Mouse (Mus musculus): ENCODE data around the gene Dffb. TPM values are rescaled to one million over a fixed set of nuclear protein-coding genes. Genes with fewer than 3 reads are reported as not detected.
A peak's percentile ranks its signal among the peaks of the same experiment; 100 is the strongest.

The Dffb gene
- 18.4 and 25.1 TPM in 2 replicates for total RNA-seq (2012; rRNA removed)
- polyA plus RNA-seq (2012; ENCODE audit: insufficient read depth in 1 of 2, insufficient read length in 2 of 2, low read depth in 1 of 2, low replicate concordance in 2 of 2, missing spikeins in 1 of 2), result 10 to 100 TPM in 1 of 2 experiments, not detected in 1; 25.2 TPM

- DNase-seq (ENCODE audit: low read depth, low spot score), result peak; percentile 95
- Histone ChIP-seq H3K27me3 (ENCODE audit: control insufficient read depth in 1 of 2, insufficient read depth in 2 of 2, low read length in 2 of 2) (no peaks in the 10 kb centered on the region), H3K4me1 (ENCODE audit: control insufficient read depth in 1 of 2, insufficient read depth in 2 of 2, low read length in 2 of 2) (peaks cover 4 to 7% of the 10 kb centered on the region in 2 experiments; a peak in 3 of 4 replicates), H3K4me3 (ENCODE audit: control insufficient read depth in 1 of 2, insufficient read depth in 1 of 2, low read depth in 2 of 2, low read length in 2 of 2) (peak within 1 kb of the TSS; percentile 81 to 98), H3K9ac (ENCODE audit: control insufficient read depth, low read depth, low read length, poor library complexity, severe bottlenecking) (peak within 1 kb of the TSS; percentile 93), H3K79me2 (ENCODE audit: control insufficient read depth, insufficient read depth, low read length, poor library complexity) (peaks cover 34% of the 10 kb centered on the region), H3K36me3 (ENCODE audit: control insufficient read depth in 1 of 2, insufficient read depth in 2 of 2, low read length in 2 of 2) (peaks cover 0 to 10% of the 10 kb centered on the region in 2 experiments; a peak in 2 of 4 replicates), H3K27ac (ENCODE audit: control insufficient read depth, low read depth, low read length) (0 out of 2 replicates have a peak within 1 kb of the TSS, but pooled peaks have one; percentile 40), H3K9me3 (replicated peaks; ENCODE audit: insufficient read depth, low read length) (no peaks in the 10 kb centered on the region)
- no peak for TF ChIP-seq TAL1 (IDR thresholded peaks at IDR 0.05; ENCODE audit: low read length)
- no peak for TF ChIP-seq MAFK (IDR thresholded peaks at IDR 0.05; ENCODE audit: borderline replicate concordance, low read depth, low read length)
- peak; percentile 96 for TF ChIP-seq HCFC1 (IDR thresholded peaks at IDR 0.05; ENCODE audit: low read depth, low read length)
- TF ChIP-seq TBP (IDR thresholded peaks at IDR 0.05; ENCODE audit: low read depth, low read length), result peak; percentile 72
- peak; percentile 93 for TF ChIP-seq MAX (IDR thresholded peaks at IDR 0.05; ENCODE audit: low read length)
- TF ChIP-seq EP300 (IDR thresholded peaks at IDR 0.05; ENCODE audit: low read depth in 1 of 2, low read length in 2 of 2), result peak in 1 of 2 experiments; percentile 42; a peak in 2 of 4 replicates
- TF ChIP-seq JUND (IDR thresholded peaks at IDR 0.05; ENCODE audit: low read depth, low read length), result peak; percentile 75; the same call in 1 of the 2 replicates
- TF ChIP-seq NELFE (IDR thresholded peaks at IDR 0.05; ENCODE audit: low read depth, low read length), result peak; percentile 69
- no peak for TF ChIP-seq CHD2 (IDR thresholded peaks at IDR 0.05; ENCODE audit: low read length)
- TF ChIP-seq BHLHE40 (IDR thresholded peaks at IDR 0.05; ENCODE audit: borderline replicate concordance, low read depth, low read length), result no peak
- no peak for TF ChIP-seq CTCF (IDR thresholded peaks at IDR 0.05 in 2 of 3, conservative IDR thresholded peaks at IDR 0.05 in 1 of 3; ENCODE audit: control insufficient read depth in 1 of 3, insufficient read depth in 1 of 3, low read depth in 2 of 3, low read length in 3 of 3, poor library complexity in 1 of 3, severe bottlenecking in 1 of 3)
- no peak for TF ChIP-seq ZNF384 (IDR thresholded peaks at IDR 0.05; ENCODE audit: low read depth, low read length)
- no peak for TF ChIP-seq POLR2AphosphoS5 (IDR thresholded peaks at IDR 0.05; ENCODE audit: borderline replicate concordance, low read depth, low read length)
- TF ChIP-seq SIN3A (IDR thresholded peaks at IDR 0.05; ENCODE audit: low read length), result peak; percentile 97
- 0 out of 2 replicates have a peak, but pooled peaks have one; percentile 46 for TF ChIP-seq USF1 (IDR thresholded peaks at IDR 0.05; ENCODE audit: low read depth, low read length)
- TF ChIP-seq MYB (IDR thresholded peaks at IDR 0.05; ENCODE audit: low read depth, low read length), result no peak
- TF ChIP-seq ZC3H11A (IDR thresholded peaks at IDR 0.05; ENCODE audit: low read depth, low read length), result no peak
- TF ChIP-seq POLR2A (IDR thresholded peaks at IDR 0.05; ENCODE audit: control insufficient read depth in 1 of 2, insufficient read depth in 1 of 2, low read depth in 1 of 2, low read length in 2 of 2, poor library complexity in 1 of 2), result peak; percentile 14 to 68; a peak in 3 of 4 replicates
- TF ChIP-seq MEF2A (IDR thresholded peaks at IDR 0.05; ENCODE audit: extremely low read depth, insufficient replicate concordance, low read depth, low read length, poor library complexity, severe bottlenecking), result 0 out of 2 replicates have a peak, but pooled peaks have one; percentile 25
- TF ChIP-seq ZKSCAN1 (IDR thresholded peaks at IDR 0.05; ENCODE audit: low read depth, low read length), result no peak
- no peak for TF ChIP-seq RAD21 (IDR thresholded peaks at IDR 0.05; ENCODE audit: low read depth, low read length)
- no peak for TF ChIP-seq UBTF (IDR thresholded peaks at IDR 0.05; ENCODE audit: borderline replicate concordance, insufficient read depth, low read depth, low read length)
- no peak for TF ChIP-seq RCOR1 (IDR thresholded peaks at IDR 0.05; ENCODE audit: low read depth, low read length)
- TF ChIP-seq KAT2A (conservative IDR thresholded peaks at IDR 0.05; ENCODE audit: low read depth, low read length), result peak; percentile 88
- peak; percentile 62 for TF ChIP-seq POLR2AphosphoS2 (IDR thresholded peaks at IDR 0.05; ENCODE audit: low read length)
- TF ChIP-seq CHD1 (IDR thresholded peaks at IDR 0.05; ENCODE audit: low read depth, low read length), result no peak
- no peak for TF ChIP-seq USF2 (IDR thresholded peaks at IDR 0.05; ENCODE audit: borderline replicate concordance in 1 of 2, insufficient read depth in 1 of 2, low read depth in 1 of 2, low read length in 2 of 2)
- peak; percentile 81 for TF ChIP-seq ELF1 (IDR thresholded peaks at IDR 0.05; ENCODE audit: low read depth, low read length)
- peak; percentile 79; the same call in 1 of the 2 replicates for TF ChIP-seq MAZ (IDR thresholded peaks at IDR 0.05; ENCODE audit: low read depth, low read length)
- peak; percentile 90 for TF ChIP-seq MYC (IDR thresholded peaks at IDR 0.05; ENCODE audit: low read depth, low read length)
- no peak for TF ChIP-seq E2F4 (IDR thresholded peaks at IDR 0.05; ENCODE audit: borderline replicate concordance, low read depth, low read length)
- no peak for TF ChIP-seq GABPA (IDR thresholded peaks at IDR 0.05; ENCODE audit: low read depth, low read length)
- no peak for TF ChIP-seq ZMIZ1 (IDR thresholded peaks at IDR 0.05; ENCODE audit: low read depth, low read length)
- TF ChIP-seq ETS1 (IDR thresholded peaks at IDR 0.05; ENCODE audit: low read depth, low read length), result peak; percentile 57; the same call in 1 of the 2 replicates
These were observed at the start of gene Dffb, which contains the start of gene Cep104 for GRCm38 (mm10) chr4:153974431-153975291. Gene Dffb, minus strand, starts transcription at chr4:153975126. Gene Cep104, plus strand, starts transcription at chr4:153975194.

Measured in MEL (cell line).